Mouse (Mus musculus): ENCODE measurements around the gene Trabd.

Gene Trabd

GRCm38 (mm10) chr15:89126622-89127021 lies 51.7 kb downstream of the Trabd start:
- DNase-seq (ENCODE audit: low spot score in 2 of 2) = no peak

DNA sequence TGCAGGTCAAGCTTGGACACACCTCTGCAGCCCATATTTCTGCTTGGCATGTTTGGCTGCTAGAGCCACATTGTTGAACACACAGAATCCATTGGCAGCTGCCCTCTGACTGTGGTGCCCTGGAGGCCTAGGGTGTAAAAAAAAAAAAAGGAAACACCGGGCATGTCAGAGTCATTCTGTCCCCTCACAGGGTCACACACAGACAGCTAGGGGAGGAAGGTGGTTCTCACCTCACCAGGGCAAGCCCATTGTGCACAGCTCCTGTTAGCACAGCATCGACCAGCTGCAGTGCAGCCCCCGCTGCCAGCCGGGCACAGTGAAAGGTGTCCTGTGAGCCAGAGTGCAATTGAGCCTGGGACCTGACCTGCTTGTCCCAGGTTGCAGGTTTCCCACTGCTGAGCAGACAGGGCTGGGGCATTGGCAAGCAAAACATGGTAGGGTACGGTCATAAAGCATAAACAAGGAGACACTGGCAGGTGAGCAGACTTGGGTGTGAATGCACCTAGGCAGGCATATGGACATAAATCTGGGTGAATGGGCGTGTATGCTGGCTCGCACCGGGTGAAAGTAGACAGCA lies 52.5 kb downstream of the Trabd start:
- no peak for DNase-seq (ENCODE audit: low spot score in 2 of 2)

DNA sequence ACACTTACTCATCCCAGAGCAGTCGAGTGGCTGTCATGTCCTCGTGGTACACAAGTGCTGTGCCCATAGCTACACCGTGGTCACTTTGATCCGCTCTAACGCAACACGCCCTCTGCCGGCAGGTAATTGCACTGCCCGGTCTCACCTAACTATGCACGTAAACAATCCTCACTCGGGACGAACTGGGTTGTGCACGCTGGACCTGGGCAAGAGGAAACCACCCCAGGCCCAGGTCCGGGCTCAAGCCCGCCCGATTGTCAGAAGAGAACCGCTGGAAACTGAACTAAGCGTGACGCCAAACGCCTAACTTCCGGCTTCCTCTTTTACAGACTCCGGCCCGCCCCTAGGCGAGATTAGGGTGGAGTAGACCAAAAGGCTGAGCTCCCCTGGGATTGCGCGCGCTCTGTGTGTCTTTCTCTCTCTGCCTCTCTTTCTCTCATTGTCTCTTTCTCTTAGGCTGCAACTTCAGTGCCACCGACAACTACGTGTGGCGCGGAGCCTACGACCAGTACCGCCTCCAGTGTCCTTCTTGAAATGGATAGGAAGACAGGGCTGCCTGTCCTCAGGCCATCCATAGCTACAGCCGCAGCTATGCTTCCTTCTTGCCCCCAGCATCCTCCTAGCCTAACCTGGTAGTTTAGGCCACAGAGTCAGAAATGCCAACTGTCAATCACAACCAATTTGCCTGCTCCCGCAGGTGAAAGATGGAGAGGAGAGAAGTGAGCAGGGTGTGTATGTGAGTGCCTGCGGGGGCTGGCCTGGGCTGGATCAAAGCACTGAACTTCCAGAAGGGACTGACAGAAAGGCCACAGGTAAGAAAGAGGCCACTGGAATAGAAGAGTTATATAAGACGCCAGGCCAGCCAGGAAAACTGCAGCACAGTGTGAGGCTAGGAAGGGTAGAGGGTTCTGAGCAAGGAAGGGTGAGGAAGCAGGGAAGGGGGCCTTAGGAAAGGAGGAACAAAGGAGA lies 53.7 kb downstream of the Trabd start, which contains the start of gene Hdac10:
Hdac10 (minus strand) TSS at position 319 of the 969 bp plus-strand sequence.
- DNase-seq (ENCODE audit: low spot score in 2 of 2) = peak; percentile 78 to 88

- no peak for DNase-seq (ENCODE audit: low spot score in 2 of 2)
These were observed 55.3 kb downstream of the Trabd start for GRCm38 (mm10) chr15:89130245-89130644.

GRCm38 (mm10) chr15:89131316-89131715 lies 56.4 kb downstream of the Trabd start:
- DNase-seq (ENCODE audit: low spot score in 2 of 2) = no peak
